Mouse (Mus musculus) G1E (cell line): ENCODE results near the gene Ltbp1.

Source experiments
- CTCF ChIP-seq: IDR thresholded peaks from 2 replicates; pipeline ENCODE4 v1.5.1; 2012; ENCODE audit warnings: low read depth, low read length, inconsistent platforms, mixed read lengths
- GATA1 ChIP-seq: IDR thresholded peaks from 2 replicates; pipeline ENCODE4 v1.6.1; 2012; ENCODE audit warnings: borderline replicate concordance, low read length, inconsistent platforms, mixed read lengths
- GATA2 ChIP-seq: IDR thresholded peaks from 2 replicates; pipeline ENCODE4 v1.6.1; 2012; ENCODE audit warnings: low read depth, low read length, inconsistent platforms, borderline replicate concordance
- TAL1 ChIP-seq: conservative IDR thresholded peaks from 2 replicates; pipeline ENCODE4 v1.6.1; 2012; ENCODE audit warnings: low read depth, low read length, inconsistent platforms, mixed read lengths

DNA sequence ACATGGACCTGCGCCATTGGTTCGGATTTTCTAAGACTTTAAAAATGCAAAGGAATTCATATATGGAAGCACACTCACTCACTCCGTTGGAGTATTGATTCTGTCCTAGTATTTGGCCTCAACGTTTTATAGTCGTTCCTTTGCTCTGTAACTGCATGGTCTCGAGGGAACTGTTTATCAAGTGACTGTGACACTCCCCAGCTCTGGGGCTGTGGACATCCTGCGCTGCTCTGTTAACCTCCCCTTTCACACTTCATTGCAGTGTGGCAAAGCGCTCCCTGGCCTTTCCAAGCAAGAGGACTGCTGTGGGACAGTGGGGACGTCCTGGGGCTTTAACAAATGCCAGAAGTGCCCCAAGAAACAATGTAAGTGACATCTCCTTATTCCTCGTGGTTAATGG lies 243.3 kb downstream of the Ltbp1 start:
- TF ChIP-seq GATA1 (no peak), CTCF (no peak), GATA2 (no peak), TAL1 (no peak)
